Mouse (Mus musculus) testis, adult 2 months (tissue): ENCODE measurements around the gene Tmem104. TPM values are rescaled to one million over a fixed set of nuclear protein-coding genes. Genes with fewer than 3 reads are reported as not detected.

Source experiments
- H3K27ac ChIP-seq: fragments of 200-500 bp; 2 replicates; pipeline ENCODE4 v1.5.1; 2012; ENCODE audit warnings: low read depth, low read length; ENCODE audit not compliant: control insufficient read depth, insufficient read depth
- H3K27me3 ChIP-seq: fragments of 200-500 bp; 2 replicates; pipeline ENCODE4 v1.6.1; 2012; ENCODE audit warnings: mild to moderate bottlenecking, low read length, moderate library complexity; ENCODE audit not compliant: control insufficient read depth, insufficient read depth
- H3K36me3 ChIP-seq: fragments of 200-500 bp; 2 replicates; pipeline ENCODE4 v1.6.1; 2012; ENCODE audit warnings: mild to moderate bottlenecking, low read length; ENCODE audit not compliant: control insufficient read depth, insufficient read depth
- H3K4me1 ChIP-seq: fragments of 200-500 bp; 2 replicates; pipeline ENCODE4 v1.6.1; 2012; ENCODE audit warnings: low read length; ENCODE audit not compliant: control insufficient read depth, insufficient read depth
- H3K4me3 ChIP-seq: fragments of 200-500 bp; 2 replicates; pipeline ENCODE4 v1.5.1; 2012; ENCODE audit warnings: low read depth, mild to moderate bottlenecking, low read length, moderate library complexity, mixed read lengths; ENCODE audit not compliant: control insufficient read depth
- CTCF ChIP-seq: fragments of 200-500 bp; IDR thresholded peaks from 2 replicates; pipeline ENCODE4 v1.5.1; 2012; ENCODE audit warnings: low read depth, mild to moderate bottlenecking, inconsistent platforms, low read length, moderate library complexity; ENCODE audit not compliant: control insufficient read depth, insufficient read depth, insufficient replicate concordance
- POLR2A ChIP-seq: fragments of 200-500 bp; IDR thresholded peaks from 2 replicates; pipeline ENCODE4 v1.6.1; 2012; ENCODE audit warnings: low read depth, mild to moderate bottlenecking, inconsistent platforms, low read length, moderate library complexity; ENCODE audit not compliant: control insufficient read depth
- polyA plus RNA-seq: library from polyadenylated mRNA; depleted of rRNA; stranded (reverse); fragments of >200 nt; gene quantifications from 2 replicates; pipeline ENCODE4 v1.2.3, GENCODE M21; 2012

The Tmem104 gene
- polyA plus RNA-seq, 1 experiment = 9.0 TPM

DNA sequence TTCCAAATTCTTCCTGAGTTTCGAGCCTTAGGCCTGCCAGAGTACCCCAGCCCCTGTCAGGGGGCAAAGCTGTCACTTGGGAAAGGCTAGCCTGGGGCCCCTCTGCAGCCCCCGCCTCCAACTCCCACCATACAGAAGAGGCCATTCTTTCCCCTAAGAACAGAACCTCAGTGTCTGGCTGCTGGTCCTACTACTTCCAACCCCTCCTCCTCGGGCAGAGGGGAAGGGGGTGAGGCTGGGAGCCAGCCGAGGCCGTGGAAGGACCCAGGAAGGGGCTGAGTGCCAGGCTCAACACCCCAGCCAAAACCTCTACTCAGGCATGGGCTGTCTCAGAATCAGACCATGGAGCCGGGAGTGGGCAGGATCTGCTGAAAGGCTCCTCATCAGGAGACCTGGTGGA, 8.1 kb upstream of the Tmem104 start:
- no peak for TF ChIP-seq CTCF
- TF ChIP-seq POLR2A = no peak
- Histone ChIP-seq H3K27me3 (no peaks in the 10 kb centered on the region), H3K36me3 (no peaks in the 10 kb centered on the region; the same call in none of the 2 replicates), H3K4me3 (no peak overlapping the region), H3K27ac (no peak overlapping the region), H3K4me1 (peaks cover 2% of the 10 kb centered on the region; the same call in 1 of the 2 replicates)

DNA sequence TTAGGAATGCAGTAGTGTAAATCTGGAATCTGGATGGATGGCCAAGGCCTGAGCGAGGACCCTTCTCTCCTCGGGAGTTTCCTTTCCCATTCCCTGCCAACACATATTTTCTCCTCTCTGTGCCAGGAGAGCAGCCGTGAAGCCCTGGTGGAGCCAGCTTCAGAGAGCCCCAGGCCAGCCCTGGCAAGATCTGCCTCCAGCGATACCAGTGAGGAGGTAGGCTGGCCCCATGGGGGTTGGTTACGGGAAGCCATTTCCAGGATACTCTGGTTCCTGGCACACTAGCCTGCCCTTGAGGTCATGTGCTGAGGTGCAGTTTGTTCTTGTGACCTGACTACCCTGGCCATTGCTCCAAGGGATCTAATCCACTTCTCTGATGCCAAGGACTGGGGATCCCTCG, 7.4 kb upstream of the Tmem104 start:
- no peak overlapping the region for H3K4me3 ChIP-seq
- H3K27me3 ChIP-seq = no peaks in the 10 kb centered on the region
- no peak overlapping the region for H3K27ac ChIP-seq
- peaks cover 2% of the 10 kb centered on the region; the same call in 1 of the 2 replicates for H3K4me1 ChIP-seq
- H3K36me3 ChIP-seq = no peaks in the 10 kb centered on the region; the same call in none of the 2 replicates
- no peak for TF ChIP-seq CTCF
- TF ChIP-seq POLR2A = no peak

DNA sequence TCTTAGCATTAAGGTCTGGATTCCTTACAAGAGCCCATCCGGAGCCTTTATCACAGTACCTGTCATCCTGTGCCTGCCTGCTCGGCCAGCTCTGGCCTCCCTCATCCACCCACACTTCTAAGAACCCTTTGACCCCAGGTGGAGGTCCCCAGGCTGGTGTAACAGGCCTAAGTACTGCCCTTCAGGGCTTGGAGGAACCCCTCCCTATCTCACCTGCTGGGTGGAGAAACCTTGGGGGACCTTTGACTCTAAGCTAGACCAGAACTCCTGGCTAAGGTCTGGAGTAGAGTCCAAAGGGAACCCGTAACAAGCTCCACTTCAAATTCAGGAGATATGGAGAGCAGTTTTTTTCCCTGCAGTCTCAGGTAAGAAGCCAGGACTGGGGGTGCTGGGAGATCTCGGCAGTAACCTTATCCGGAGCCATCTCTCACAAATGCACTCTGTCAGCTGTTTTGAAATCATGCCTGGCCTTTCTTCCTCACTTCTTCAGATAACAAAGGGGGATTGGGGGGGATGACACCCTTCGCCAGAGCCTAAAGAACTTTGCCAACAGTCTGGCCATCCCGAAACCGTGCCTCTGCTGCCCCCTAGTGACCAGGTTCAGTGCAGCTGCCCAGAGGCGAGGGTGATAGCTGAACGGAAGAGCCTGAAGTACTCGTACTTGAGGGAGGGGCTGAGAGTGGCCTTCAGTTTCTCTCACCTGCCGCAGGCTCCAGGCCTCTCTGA, 5.2 kb upstream of the Tmem104 start:
- H3K4me3 ChIP-seq = no peak overlapping the region
- peak; percentile 83; the same call in 1 of the 2 replicates for TF ChIP-seq CTCF
- TF ChIP-seq POLR2A = no peak
- peaks cover 2% of the 10 kb centered on the region for H3K4me1 ChIP-seq
- H3K27me3 ChIP-seq = no peaks in the 10 kb centered on the region
- H3K36me3 ChIP-seq = no peaks in the 10 kb centered on the region; the same call in none of the 2 replicates
- H3K27ac ChIP-seq = no peak overlapping the region

DNA sequence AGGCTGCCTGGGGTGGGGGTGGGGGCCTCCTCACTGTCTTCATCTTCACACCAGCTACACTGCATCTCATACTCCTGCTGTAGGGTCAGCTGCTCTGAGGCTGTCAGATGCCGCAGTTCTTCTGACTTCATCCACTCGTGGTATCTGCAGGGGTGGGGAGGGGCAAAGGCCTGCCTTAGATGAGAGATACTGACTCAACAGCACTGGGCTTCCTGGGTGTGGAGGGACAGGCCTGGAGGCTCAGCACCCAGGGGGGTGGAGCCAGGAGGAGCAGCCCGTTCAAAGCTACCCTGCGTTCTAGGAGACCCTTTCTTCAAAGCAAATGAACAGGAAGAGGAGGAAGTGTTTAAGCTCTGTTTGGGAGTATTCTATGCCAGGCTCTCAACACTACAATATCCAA, 2.3 kb upstream of the Tmem104 start:
- Histone ChIP-seq H3K27me3 (no peaks in the 10 kb centered on the region), H3K4me3 (no peak overlapping the region), H3K4me1 (peaks cover 7% of the 10 kb centered on the region), H3K36me3 (no peaks in the 10 kb centered on the region; the same call in none of the 2 replicates), H3K27ac (no peak overlapping the region)
- TF ChIP-seq CTCF = no peak
- no peak for TF ChIP-seq POLR2A

DNA sequence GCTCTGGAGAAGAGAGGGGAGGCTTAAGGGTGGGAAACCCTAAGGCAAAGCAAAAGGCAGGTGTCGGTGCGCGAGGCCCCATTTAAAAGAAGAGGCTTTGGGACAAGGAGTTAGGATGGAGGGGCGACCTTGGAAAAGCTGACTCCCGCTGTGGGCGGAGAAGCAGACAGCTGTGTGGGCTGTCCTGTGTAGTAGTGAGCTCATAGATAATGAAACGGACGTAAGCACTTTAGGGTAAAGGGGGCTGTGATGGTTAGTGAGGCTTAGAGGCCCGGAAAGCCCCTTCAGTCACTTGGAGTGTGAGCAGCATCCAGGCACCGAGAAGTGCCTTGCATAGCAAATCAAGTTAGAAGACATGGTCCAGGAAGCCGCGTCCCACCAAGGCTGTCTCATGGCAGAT, 406 bp downstream of the Tmem104 start, which contains the start of gene Nat9:
Gene Nat9, minus strand, starts transcription at position 167 of the 400 bp plus-strand sequence.
- H3K27me3 ChIP-seq = no peaks in the 10 kb centered on the region
- no peak for TF ChIP-seq POLR2A
- no peak for TF ChIP-seq CTCF

GRCm38 (mm10) chr11:115188539-115189231, 1.4 kb downstream of the Tmem104 start:
- Histone ChIP-seq H3K4me3 (peak overlapping the region; percentile 17; the same call in 1 of the 2 replicates), H3K4me1 (peaks cover 7% of the 10 kb centered on the region), H3K27me3 (no peaks in the 10 kb centered on the region), H3K27ac (no peak overlapping the region), H3K36me3 (no peaks in the 10 kb centered on the region; the same call in 1 of the 2 replicates)
- TF ChIP-seq CTCF (no peak), POLR2A (no peak)

More for the DNA sequence above, 406 bp downstream of the Tmem104 start, which contains the start of gene Nat9:
- peak within 1 kb of the TSS; percentile 68 for H3K27ac ChIP-seq
- H3K36me3 ChIP-seq = no peaks in the 10 kb centered on the region; the same call in none of the 2 replicates
- peak within 1 kb of the TSS; percentile 93 for H3K4me3 ChIP-seq
- peaks cover 7% of the 10 kb centered on the region for H3K4me1 ChIP-seq

GRCm38 (mm10) chr11:115189304-115189703, 2.0 kb downstream of the Tmem104 start:
- Histone ChIP-seq H3K27ac (no peak overlapping the region), H3K27me3 (no peaks in the 10 kb centered on the region)

More at GRCm38 (mm10) chr11:115189304-115189703, 2.0 kb downstream of the Tmem104 start:
- TF ChIP-seq CTCF (no peak), POLR2A (no peak)
- no peaks in the 10 kb centered on the region for H3K36me3 ChIP-seq
- H3K4me3 ChIP-seq = peak overlapping the region; percentile 5; the same call in 1 of the 2 replicates
- peaks cover 7% of the 10 kb centered on the region for H3K4me1 ChIP-seq
